Mouse (Mus musculus) gastrocnemius, adult 18-20 months (tissue): ENCODE results near the gene Kcnk16. TPM values are rescaled to one million over a fixed set of nuclear protein-coding genes. Genes with fewer than 3 reads are reported as not detected.
A peak's percentile ranks its signal among the peaks of the same experiment; 100 is the strongest.

ENCODE experiments used
- DNase-seq: peaks from one replicate; pipeline ENCODE4 v3.0.0; 2021; ENCODE audit warnings: low spot score
- total RNA-seq, 2 experiments: library from RNA; stranded (reverse); gene quantifications; 2 replicates each; pipeline ENCODE4 v1.2.3; 2021

Kcnk16 gene
- total RNA-seq, 2 experiments from 2014 or later, result not detected

DNA sequence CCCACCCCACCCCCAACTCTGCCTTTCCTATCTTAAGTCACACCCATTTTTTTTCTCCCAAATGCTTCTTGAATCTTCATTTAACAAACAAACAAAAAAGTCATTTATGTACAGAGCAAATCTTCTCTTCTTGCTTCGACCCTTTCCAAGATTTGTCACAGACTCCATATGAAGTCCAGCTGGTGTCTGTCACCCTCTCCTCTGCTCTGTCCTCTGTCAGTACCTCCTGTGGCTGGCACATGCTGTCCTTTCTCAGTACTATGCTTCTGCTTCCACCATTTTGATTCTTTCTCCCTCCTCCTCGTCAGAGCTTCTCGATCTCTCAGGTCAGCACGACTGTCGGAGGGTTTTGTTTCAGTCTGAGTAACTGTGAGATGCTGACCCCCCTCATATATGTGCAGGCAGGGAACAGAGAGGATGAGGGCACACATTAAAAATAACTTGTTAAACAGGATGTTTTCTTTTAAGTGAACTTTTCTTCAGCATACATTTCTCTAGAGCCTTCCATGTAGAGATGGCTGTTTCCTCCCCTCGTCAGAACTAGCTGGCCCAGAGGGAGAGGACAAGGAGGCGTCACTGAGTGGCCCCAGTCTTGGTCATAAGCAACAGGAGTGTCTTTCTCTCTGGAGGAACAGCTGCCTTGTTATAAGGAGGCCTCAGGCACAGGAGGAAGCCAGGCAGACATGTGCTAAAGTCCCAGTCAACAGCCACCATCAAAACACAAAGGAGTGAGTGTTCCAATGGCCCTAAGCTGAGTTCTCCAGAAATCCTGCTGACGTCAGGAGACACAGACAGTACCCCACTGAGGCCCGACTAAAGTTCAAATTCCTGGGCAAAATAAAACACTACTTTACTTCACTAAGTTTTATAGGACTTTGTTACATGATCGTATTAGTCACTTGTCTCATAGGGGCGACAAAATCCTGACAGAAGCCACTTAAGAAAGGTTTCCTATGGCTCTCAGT lies 35.7 kb downstream of the Kcnk16 start:
- DNase-seq, result no peak

DNA sequence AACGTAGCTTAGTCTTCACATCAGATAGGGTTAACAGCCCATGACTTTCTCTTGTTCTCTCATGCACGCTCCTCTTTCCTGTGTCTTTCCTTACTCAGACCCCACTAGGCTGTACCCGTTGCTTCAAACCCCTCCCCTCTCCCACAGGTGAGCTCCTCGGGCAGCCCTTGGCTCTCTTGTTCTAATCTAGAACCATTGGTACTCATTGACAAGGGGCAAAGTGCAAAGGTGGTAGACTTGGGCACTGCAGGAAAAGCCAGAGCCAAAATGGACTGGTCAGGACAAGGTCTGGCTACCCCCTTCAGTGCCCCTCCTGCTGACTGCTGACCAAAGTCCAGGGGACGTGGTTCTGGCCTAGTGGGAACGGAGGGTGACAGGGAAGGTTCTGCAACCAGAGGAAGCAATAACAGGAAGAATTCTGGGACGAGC lies 38.9 kb downstream of the Kcnk16 start:
- DNase-seq, result no peak

DNA sequence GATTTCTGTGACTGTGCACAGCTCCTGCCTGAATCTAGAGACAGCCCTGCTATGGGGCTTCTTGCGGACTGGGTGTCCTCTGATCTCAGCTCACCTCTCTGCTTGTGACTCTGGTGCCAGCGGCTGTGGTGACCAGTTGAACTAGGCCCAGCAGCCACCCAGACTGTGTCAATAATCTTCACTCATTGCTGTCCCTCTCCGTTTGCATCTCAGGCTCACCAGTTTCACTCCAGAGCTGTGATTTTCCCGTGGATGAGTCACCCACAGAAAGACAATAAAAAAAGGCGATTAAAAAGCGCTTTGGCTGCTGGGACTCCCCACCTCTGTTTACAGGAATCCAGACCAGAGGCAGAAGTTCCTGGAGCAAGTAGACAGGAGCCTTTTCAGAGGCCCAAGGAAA lies 39.6 kb downstream of the Kcnk16 start:
- DNase-seq, result no peak

DNA sequence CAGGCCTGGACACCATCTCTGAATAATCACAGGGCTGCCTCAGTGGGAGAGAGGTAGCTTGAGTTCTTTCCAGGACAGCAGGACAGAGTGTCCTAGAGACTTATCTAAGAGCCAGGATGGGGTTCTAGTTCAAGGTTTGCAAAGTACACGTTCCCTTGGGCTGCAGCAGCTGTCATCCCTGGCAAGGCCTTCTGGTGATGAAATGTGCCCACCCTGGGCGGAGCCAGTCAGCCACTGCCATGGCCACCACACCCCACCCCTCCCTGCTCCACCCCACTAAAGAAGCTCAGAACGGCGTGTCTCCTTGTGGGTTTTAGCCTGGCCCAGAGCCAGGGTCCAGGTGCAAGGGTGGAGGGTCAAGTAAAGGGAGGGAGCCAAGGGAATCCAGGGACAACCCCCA lies 40.7 kb downstream of the Kcnk16 start:
- DNase-seq, result peak; percentile 45

DNA sequence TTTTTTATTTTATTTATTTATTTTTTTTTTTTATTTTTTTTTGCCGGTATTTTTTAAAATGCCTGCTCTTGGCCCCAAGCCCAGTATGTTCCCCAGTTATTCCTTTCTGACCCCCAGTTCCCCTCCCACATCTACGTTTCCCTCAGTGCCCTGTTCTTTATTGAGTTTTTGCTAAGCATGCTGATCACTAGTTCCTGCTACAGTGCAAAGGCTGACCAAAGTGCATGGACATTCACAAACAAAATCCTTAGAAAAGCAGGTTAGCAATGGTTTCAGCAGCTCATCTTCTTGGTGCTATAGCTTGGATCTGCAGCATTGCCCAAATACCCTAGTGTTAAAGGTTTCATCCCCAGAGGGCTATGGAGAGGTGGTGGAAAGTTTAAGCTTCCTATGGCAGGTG lies 42.0 kb downstream of the Kcnk16 start:
- DNase-seq, result no peak

DNA sequence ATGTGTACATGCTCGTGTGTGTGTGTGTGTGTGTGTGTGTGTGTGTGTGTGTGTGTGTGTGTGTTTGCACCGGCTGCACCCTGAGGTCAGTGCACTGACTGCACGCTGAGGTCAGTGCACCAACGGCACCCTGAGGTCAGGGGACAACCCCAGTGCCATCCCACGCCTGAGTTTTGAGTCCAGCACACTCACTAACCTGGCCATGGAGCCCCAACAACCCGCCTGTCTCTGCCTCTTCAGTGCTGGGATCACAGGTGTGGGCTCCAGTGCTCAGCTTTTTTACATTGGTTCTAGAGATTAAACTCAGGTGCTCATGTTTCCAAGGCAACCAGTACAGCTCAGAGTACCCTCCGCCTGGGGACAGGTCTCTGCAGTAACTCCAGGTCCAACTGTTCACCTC lies 42.5 kb downstream of the Kcnk16 start:
- no peak for DNase-seq

DNA sequence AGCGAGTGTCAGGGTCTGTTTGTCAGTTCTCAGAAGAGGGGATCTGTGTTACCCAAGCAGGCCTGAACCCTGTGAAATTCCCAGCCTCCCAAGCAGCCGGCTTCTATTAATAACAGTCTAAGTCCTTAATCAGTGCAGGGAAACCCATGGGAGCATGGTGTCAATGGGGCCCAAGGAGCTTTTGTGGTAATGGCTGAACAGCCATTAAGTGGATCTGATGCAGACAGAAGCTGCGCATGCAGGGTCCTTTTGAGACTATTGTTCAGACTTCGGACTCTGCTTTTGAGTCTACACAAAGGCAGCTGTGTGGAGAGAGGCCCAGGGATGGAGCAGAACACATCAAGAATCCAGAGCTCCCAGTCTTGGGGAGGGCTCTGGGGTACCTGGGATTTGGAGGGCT lies 43.5 kb downstream of the Kcnk16 start:
- DNase-seq, result no peak

DNA sequence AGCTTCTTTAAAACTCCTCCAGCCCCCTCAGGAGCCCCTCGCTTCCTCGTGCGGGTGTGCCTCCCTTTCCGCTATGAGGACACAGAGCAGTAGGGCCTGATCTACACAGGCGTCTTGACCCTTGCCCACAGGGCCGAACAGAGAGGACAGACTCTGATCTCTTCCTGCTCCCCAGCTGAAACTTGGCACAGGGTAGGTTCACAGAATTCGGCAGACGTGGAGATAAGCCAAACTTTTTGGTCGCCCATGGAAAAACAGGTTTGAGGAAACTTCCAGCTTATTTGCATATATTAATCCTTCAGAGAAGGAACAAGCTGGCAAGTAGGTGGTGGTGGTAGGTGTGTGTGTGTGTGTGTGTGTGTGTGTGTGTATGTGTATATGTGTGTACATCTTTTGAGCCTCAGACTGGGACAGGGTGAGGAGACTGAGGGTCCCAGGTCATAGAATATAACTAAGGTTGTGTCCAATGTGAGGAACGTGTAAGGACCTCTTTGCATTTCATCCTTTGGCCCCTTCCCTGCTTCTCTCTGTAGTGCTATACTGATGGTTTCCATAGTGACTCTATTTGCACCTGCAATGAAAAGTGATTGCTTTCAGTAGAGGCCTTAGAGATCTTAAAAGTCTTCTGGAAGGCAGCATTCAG lies 44.3 kb downstream of the Kcnk16 start:
- DNase-seq, result no peak

DNA sequence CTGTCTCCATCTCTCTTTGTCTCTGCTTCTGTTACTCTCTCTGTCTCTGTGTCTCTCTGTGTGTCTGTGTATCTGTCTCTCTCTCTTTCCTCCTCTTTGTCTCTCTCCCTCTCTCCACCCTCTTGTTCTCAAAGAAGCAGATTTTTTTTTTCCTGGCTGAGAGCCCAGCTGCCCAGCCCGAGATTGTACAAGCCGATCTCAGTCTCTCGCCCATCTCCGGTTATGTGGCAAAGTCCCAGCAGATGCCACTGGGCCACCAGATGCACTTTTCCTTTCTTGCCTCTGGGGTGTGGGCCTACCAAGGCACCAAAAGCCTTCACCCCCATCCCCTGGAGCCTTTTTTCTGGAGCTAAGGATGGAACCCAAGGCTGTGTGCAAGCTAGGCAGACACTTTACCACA lies 44.8 kb downstream of the Kcnk16 start:
- peak; percentile 15 for DNase-seq

DNA sequence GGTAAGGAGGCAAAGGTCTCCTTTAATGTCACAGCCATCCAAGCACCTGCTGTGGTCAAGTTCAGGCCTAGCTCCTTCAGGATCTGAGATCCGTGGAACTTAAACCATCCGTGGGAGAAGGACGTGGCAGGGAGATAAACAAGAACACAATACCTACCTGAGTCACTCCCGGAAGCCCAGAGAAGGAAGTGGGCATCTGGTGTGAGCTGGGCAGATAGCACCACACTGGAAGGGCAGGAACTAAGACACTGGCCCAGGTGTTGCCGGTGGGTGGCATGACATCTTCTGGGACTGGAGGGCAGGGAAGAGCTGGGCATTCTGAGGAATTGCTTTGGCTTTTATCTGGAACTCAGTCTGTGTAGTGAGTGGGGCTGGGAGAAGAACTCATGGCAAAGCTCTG lies 45.7 kb downstream of the Kcnk16 start:
- DNase-seq, result no peak

DNA sequence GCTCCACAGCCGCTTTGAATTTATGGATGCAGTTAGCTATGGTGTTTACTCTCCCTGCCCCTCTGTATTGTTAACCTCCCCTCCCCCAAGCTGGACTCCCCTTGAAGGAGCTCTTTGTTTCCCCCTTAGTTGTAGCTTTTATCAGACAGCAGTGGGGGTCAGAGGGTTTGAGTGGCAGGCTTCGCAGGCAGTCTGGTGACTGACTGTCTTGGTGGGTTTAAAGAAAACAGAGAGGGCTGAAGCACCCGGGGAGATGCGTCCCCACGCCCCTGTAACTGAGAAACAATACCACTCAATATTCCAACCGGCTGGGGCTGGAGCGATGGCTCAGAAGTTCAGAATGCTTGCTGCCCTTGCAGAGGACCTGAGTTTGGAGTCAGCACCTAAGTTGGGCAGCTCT lies 47.9 kb downstream of the Kcnk16 start:
- DNase-seq, result no peak

DNA sequence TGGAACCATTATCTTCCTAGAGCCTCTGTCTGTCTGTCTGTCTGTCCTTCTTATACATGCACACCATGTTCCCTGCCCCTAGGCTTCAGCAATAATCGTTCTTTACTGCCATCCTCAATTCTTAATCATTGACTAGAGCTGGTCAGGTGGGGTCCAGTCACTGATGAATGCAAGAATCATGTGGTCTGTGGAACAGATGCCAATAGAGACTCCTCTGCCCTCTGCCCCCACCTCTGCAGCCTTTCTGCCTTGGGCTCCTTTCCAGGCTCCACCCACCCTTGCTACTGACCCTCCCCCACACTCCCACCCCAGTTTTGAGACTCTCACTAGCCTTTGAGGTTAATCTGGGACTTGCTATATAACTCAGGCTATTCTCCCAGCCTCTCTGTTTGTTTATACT lies 49.1 kb downstream of the Kcnk16 start:
- DNase-seq, result no peak

DNA sequence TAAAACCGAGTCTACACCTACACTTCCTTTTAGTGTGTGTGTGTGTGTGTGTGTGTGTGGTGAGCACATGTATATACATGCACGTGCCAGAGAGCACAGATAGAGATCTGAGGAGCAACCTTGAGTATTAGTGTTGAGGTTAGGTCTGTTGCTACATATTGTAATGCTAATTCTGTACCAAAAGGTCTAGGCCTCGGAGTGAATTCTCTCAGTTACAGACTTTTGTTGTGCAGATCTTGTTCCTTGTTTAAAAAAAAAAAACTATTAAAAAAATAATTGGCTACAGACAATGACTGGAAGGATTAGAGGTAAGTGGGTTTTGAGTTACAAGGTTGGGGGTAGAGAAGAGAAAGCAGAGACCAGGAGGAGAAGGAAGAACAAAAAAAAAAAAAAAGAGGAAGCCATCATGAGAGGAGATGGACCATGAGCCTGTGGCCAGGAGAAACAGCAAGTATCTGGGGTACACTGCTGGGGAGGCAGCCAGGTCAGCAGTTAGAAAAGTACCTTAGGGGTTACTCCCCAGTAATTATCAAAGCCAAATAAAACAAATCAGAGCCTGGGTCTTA lies 51.6 kb downstream of the Kcnk16 start:
- no peak for DNase-seq

DNA sequence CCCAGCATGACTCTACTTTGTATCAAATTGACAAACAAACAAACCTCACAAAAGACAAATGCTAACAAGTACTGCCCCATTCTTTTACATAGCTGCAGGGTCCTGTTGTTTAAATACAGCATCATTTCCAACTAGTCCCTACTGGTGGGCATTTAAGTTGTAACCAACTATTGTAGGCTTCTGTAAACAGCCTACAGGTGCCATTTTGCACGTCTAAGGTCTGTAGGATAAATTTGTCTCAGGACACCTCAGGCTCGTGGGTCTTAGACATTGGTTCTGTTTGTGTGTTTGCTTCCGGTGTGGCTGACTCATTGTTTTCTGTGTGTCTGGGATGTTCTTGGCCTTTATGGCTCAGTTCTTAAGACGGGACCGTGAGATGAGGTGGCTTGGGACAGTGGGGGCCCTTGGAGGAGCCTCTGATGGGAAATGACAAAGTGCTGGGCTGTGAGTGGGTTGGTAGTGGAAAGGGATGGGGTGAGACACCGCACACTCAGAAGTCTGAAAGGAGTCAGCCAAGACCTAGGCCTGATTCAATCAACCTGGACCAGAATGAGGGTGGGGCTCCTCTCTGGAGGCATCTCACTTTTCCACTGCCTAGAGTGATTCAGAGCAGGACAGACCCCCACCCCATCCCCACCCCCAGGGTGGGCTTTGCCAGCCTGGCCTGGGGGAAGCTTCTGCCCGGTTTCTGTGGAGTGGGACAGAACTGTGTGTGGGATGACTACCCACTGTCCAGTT lies 52.3 kb downstream of the Kcnk16 start:
- no peak for DNase-seq

DNA sequence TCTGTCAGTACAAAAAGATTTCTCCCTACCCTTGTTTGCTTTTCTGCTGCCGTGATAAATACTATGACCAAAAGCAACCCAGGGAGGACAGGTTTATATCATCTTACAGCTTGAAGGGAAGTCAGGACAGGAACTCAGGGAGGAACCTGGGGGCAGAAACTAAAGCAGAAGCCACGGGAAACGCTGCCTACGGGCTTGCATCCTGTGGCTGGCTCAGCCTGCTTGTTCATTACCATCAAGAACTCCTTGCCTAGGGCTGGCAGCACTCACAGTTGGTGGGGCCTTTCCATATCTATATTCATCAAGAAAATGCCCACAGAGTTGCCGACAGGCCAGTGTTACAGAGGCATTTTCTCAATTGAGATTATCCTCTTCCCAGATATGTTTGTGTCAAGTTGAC lies 53.2 kb downstream of the Kcnk16 start:
- DNase-seq, result no peak

DNA sequence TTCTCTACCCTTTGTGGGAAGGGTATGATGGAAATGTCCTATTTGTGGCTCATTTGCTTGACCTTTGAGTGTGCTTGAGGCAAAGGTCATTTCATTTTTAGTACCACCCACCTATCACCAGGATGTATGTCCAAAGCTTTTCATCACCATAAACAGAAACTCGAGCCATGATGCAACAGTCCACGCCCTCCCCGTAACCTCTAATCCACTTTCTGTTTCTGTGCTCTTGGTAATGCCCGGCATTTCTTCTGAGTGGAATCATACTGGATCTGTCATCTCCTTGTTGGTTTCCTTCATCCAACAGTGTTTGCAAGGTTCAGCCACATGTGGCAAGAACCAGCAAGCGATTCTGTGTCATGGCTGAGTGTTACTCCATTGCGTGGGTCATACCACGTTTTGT lies 54.9 kb downstream of the Kcnk16 start:
- no peak for DNase-seq

DNA sequence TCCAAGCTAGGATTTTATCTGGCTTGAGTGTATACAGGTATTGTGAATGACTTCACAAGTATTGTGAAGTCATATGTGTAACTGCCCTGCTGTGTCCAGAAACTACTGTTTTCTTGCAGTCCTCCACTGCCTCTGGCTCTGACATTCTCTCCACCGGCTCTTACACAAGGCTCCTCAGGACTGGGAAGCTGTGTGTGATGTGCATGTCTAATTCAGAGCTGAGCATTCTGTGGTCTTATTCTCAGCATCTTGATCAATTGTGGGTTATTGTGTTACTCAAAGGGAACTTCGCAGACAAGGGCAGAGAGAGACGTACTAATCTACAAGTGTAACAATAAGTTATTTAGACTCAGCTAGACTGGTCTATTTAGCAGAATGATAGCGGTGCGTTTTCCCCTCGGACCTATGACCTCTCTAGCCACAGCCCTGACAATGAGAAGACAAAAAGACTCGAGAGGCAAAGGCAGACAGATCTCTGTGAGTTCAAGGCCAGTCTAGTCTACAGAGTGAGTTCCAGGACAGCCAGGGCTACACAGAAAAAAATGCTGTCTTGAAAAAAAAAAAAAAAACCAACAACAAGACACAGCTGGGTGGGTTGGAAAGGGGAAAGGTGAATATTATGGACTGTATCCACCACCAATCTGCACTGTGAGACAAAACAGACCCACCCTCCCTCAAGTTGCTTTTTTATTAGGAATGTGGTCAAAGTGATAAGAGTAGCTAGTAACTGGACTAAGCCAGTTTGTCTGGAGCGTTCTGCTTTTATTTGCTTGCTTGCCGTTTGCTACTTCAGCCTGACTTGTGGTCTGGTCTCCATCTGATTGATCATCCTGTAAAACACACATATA lies 57.0 kb downstream of the Kcnk16 start:
- DNase-seq, result no peak
